Mouse (Mus musculus) CD4-positive, CD25-positive, alpha-beta regulatory T cell, adult 4 months (primary cell): ENCODE data around the gene Cfap61. TPM values are rescaled to one million over a fixed set of nuclear protein-coding genes. Genes with fewer than 3 reads are reported as not detected.
A peak's percentile ranks its signal among the peaks of the same experiment; 100 is the strongest.
"Not testable (repeated sequence)": the region's sequence is repeated elsewhere in the genome, so short reads cannot be mapped to it uniquely, and the experiment has no call there.

ENCODE experiments used
- ATAC-seq: one replicate; pipeline ENCODE4 v1.8.0; 2017
- polyA plus RNA-seq, 2 experiments: library from polyadenylated mRNA; unstranded; fragments of 100-300 nt; shearing (Covaris generic); gene quantifications; one replicate each; pipeline ENCODE4 v1.2.1; 2017

Gene Cfap61
- not detected for polyA plus RNA-seq

DNA sequence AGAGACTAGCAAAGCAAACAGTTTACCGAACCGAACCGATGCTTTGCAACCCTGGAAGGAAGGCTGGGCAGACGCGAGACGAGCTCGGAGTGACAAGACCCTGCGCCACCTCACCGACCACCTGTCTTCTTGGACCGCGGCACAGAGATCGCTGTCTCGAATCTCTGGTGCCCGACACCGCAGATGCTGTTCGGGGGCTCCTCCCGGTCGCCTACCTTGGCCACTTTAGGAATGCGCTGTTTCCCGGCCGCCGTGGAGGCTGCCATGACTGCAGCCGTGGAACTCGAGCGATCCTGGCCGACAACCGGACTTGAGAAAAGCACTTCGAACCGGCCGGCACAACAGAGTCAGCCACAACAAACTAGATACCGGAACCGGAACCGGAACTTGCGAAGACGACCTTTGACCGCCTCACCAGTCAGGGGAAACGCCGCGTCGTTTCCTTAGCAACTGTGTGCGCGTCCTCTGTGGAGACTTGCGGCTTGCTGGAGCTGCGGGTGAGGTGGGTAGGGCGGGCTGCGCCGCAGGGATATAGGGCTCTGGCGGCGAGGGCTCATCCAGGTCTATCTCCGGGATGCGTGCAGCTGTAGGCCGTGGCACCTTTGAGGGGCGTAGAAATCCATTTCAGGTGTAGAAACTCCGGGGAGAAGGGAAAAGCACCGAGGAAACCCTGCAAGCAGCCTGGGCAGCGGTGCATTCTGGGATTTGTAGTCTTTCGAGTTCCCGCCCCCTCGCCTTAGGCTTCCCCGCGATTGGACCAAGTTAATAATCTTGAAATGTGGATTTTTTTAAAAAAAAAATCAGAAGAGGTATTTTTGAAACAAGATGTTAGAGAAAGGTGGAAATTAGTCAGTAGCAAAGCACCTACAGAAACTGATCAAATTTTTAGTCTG is at the start of gene Cfap61, which contains the start of gene Crnkl1:
Gene Cfap61, plus strand, starts transcription at position 446 of the 893 bp plus-strand sequence.
Gene Crnkl1, minus strand, starts transcription at position 676 of the 893 bp plus-strand sequence.
- peak; percentile 99 for ATAC-seq

DNA sequence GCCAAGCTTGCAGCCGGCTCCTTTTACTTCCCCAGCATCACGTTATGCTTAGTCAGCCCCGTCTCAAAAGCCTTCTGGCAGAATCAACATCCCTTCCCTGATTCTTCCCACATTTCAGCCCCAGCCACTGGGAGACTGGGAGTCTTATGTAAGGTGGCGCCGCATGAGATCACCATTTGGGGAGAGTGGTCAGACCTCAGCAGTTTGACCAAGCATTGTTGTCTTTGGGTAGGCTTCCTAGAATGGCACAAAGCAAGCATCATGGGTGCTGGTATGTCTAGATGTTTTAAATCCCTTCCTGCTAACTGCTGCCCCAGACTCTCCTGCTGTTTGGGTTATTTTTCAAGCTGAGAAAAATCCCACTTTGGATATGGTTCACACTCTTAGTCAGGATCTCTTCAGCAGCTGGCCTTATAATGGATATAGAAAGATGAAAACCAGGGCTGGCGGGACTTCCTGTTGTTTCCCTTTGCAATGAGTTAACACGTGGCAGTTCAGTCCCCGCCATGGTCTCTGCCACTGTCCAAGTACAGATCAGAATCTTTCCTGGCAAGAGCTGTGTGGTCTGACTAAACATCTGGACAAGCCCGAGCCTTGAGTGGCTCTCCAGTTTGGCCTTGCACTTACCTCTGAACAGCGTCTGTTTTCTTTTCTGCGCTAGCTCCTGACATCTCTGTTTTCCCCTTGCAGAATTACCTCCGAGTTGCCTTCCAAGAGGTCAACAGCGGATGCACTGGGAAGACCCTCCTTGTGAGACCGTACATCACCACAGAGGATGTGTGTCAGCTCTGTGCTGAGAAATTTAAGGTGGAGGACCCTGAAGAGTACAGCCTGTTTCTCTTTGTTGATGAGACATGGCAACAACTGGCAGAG is 49.4 kb upstream of the Cfap61 start:
- ATAC-seq: no peak

- no peak for ATAC-seq
These were observed 46.4 kb upstream of the Cfap61 start for GRCm38 (mm10) chr2:145887937-145888765.

GRCm38 (mm10) chr2:145888766-145889480 is 45.7 kb upstream of the Cfap61 start:
- ATAC-seq: no peak

GRCm38 (mm10) chr2:145890571-145890970 is 44.0 kb upstream of the Cfap61 start:
- ATAC-seq: no peak

DNA sequence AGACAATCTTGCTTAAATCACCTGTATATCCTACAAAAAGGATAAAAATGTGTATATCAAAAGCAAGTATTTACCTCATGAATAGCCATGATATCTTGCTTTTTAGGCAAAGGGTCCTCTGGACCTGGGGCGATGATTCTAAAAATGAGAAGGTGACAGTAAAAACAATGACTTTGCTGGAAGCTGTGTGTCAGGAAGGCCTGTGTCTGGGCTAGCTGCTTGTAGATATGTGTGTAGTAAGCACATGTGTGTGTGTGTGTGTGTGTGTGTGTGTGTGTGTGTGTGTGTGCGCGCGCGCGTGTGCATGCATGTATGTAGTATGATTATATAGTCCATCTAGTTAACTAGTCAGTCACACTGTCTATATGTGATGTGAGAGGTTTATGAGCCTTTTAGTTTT is 40.8 kb upstream of the Cfap61 start:
- ATAC-seq: no peak

- ATAC-seq: no peak
These were observed 36.5 kb upstream of the Cfap61 start for GRCm38 (mm10) chr2:145898106-145898505.

DNA sequence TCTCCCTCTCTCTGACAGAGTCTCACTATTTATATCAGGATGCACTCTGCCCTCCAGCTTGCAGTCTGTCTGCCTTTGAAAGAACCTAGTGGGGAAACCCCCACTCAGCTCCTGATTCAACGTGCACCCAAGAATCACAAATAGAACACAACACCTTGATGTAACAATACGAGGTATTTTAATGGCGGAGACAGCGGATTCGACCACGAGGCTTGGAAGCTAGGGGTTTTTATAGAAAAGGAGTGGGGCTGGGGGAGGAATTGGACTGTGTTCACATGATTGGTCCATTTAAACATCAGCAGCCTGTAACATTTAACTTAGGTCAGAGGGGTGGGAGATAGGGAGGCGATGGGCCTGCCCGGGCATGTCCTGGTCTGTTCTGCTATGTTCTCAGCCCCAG is 34.3 kb upstream of the Cfap61 start:
- not testable (repeated sequence) for ATAC-seq

DNA sequence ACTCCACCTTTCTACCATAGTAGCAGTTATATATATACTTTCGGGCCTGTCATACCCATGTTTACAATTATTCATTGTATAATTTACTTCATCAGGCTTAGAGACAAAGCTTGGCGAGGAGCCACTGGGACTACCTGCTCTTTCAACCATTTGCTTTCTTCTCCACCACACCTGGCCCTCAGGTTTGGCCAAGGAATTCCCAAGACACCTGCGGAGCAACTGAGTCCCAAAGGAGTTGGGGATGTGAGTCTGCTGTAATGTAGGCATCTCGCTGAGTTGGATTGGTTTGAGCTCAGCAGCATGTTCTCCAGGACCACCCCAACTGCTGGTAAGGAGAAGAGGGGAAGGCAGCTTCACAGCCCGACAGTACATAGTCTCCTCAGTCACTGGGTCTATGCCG is 32.7 kb upstream of the Cfap61 start, which contains the start of gene Naa20:
Gene Naa20, plus strand, starts transcription at position 239 of the 400 bp plus-strand sequence.
- ATAC-seq: no peak

- peak; percentile 89 for ATAC-seq
These were observed 31.3 kb upstream of the Cfap61 start for GRCm38 (mm10) chr2:145903061-145903901.

- ATAC-seq: no peak
These were observed 30.5 kb upstream of the Cfap61 start for GRCm38 (mm10) chr2:145903983-145904616.

GRCm38 (mm10) chr2:145905156-145905555 is 29.4 kb upstream of the Cfap61 start:
- peak; percentile 78 for ATAC-seq

DNA sequence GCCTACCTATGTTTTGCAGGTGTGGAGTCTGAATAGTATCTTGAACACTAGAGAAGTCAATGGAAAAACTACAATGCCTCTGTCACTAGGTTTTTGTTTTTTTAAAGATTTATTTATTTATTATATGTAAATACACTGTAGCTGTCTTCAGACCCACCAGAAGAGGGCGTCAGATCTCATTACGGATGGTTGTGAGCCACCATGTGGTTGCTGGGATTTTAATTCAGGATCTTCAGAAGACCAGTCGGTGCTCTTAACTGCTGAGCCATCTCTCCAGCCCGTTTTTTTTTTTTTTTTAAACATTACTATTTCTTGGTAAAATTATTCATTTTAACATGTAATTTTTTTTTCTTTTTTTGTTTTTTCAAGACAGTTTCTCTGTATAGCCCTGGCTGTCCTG is 28.7 kb upstream of the Cfap61 start:
- ATAC-seq: not testable (repeated sequence)

- ATAC-seq: no peak
These were observed 13.5 kb upstream of the Cfap61 start for GRCm38 (mm10) chr2:145920941-145921650.

DNA sequence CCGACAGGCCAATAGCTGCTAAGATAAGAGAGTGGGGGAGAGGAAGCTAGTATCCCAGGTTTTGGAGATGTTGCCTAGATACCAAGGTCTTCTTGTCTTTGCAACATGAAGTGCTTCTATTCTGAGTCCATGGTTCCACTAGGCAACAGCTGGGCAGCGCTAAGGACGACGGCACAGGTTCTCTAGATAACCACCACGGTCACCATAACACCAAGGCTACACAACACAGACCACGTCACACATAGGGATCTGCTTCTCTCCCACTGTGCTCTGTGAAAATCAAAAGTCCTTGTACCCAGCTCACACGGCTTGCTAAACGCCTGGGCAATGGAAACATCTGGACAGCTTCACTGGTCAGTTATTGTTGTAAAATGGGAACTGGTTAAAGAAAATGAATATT is 2.4 kb downstream of the Cfap61 start:
- no peak for ATAC-seq

GRCm38 (mm10) chr2:145941403-145941802 is 6.8 kb downstream of the Cfap61 start:
- no peak for ATAC-seq

DNA sequence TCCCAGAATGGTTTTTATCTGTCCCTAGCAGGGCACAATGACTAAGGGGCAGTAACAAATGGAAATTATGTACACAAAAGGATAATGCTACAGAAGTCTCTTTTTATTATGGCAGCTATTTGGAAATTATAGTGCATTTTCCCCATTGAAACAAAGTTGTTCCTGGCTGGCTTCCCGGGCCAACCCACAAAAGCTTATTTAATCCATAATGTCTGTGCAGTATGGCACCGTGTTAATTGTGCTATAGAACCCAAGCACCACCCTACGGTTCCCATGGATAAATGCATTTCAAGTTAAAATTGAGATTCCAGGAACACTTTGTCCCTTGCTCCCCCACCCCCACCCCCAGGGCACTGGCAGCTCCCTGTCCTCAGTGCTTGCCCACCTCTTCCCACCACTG is 9.7 kb downstream of the Cfap61 start:
- no peak for ATAC-seq

DNA sequence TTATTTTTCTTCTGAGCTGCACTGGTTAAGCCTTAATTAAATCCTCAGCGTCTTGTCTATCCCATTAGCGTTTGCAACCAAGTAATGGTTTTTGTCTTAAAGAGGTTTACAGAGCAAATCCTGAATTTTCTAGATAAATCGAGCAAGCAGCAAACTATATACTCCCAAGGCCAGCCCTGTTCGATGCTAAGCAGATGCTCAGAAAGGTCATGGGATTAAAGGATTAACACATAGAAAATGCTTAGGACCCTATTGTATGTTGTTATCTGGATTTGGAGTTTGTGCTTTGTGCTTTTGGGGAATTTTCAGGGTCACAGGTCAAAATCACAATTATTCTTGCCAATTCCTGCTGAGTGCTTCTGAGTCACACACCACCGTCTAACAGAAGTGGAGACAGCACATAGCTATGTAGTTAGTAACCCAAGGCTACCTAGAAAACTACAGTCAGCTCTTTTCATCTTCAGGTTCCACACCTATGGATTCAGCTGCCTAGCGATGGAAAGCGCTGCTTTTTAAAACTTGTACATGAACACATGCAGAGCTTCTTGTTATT is 13.9 kb downstream of the Cfap61 start:
- no peak for ATAC-seq

GRCm38 (mm10) chr2:145949475-145950068 is 15.0 kb downstream of the Cfap61 start:
- ATAC-seq: no peak
